Mouse (Mus musculus) liver, embryonic 14.5 days (tissue): Measurements from ENCODE around the gene Ctu2.

Experiments used
- CTCF ChIP-seq: IDR thresholded peaks from 2 replicates; pipeline ENCODE4 v1.5.1; 2016; ENCODE audit warnings: antibody characterized with exemption, low read depth, control low read depth
- EP300 ChIP-seq: IDR thresholded peaks from 2 replicates; pipeline ENCODE4 v1.6.1; 2016; ENCODE audit warnings: antibody characterized with exemption, low read depth

DNA sequence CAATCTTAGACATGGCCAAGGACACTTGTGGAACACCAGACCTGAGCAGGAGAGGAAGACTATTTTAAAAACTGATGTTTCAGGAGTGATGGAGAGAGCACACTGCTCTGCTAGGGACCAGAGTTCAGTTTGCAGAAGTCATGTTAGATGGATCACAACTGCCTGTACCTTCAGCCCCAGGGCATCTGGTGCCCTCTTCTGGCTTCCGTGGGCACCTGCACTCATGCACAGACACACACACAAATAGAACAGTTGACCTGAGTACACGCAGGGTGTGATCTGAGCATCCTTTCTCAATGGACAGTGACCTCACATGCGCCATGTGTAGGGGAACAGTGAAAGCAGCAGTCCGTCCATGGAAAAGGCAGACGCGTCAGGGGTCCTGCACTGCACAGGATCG is 7.9 kb downstream of the Ctu2 start:
- TF ChIP-seq CTCF (peak; percentile 74), EP300 (no peak)
